Mouse (Mus musculus): ENCODE data around the gene Mylk3. TPM values are rescaled to one million over a fixed set of nuclear protein-coding genes. Genes with fewer than 3 reads are reported as not detected.

Gene Mylk3
- 2.2 and 2.4 TPM in 2 replicates for polyA plus RNA-seq (2016; fragmentation: Nextera tagmentation; extraction: Ambion mirVana)

DNA sequence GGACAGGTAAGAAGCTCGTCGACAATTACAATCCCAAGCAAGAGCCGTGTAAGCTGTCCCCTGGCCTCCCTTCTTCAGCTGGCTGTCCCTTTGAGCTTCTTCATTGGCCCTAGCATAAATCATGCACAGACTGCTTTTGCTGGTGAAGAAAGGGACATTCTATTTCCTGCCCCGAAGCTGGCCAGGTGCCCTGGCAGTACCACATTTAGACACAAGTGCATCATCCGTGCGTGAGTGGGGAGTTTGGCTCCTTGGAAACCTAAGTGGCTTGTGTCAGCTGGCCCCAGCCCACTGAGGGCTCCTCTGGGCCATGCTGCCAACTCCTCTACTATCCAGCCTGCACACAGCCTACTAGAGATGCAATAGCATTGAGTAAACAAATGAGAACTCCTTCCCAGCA lies at the start of gene Mylk3:
Mylk3 (minus strand) TSS at position 141 of the 400 bp plus-strand sequence.
- H3K4me2 ChIP-seq, result no peak within 1 kb of the TSS
- no peaks in the 10 kb centered on the region for H3K27me3 ChIP-seq
- H3K4me1 ChIP-seq (replicated peaks), result peaks cover under 1% of the 10 kb centered on the region; the same call in 1 of the 2 replicates
- H3K9ac ChIP-seq (replicated peaks), result no peak within 1 kb of the TSS
- ATAC-seq (ENCODE audit: insufficient number of reproducible peaks, insufficient read depth, low FRiP score, low TSS enrichment, low read depth), result no peak
- 81% methylated on average over 6 of the region's 6 CpGs for WGBS
- no peak within 1 kb of the TSS for H3K4me3 ChIP-seq (replicated peaks)
- H3K9me3 ChIP-seq, result no peaks in the 10 kb centered on the region
- no peaks in the 10 kb centered on the region for H3K36me3 ChIP-seq
- H3K27ac ChIP-seq, result no peak within 1 kb of the TSS

DNA sequence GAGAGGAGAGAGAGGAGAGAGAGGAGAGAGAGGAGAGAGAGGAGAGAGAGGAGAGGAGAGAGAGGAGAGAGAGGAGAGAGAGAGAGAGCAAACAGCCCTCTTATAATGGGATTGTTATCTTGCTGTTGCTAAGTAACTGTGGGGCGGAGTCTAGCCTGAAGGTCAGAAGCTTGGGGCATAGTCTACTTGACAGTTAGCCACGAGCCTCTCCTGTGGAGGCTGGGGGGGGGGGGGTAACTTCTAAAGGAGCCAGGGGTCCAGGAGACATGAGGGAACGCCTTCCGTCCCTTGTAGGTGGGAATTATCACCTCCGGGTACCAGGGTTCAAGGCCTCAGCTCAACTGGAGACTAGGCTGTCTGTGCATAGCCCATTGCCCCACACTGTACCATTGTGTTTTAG lies 49.6 kb upstream of the Mylk3 start:
- no peak for ATAC-seq (ENCODE audit: insufficient number of reproducible peaks, insufficient read depth, low FRiP score, low TSS enrichment, low read depth)
- 63% methylated on average over 5 of the region's 5 CpGs for WGBS
- 0 out of 2 replicates have a peak, but pooled peaks cover 3% of the 10 kb centered on the region for H3K27me3 ChIP-seq

DNA sequence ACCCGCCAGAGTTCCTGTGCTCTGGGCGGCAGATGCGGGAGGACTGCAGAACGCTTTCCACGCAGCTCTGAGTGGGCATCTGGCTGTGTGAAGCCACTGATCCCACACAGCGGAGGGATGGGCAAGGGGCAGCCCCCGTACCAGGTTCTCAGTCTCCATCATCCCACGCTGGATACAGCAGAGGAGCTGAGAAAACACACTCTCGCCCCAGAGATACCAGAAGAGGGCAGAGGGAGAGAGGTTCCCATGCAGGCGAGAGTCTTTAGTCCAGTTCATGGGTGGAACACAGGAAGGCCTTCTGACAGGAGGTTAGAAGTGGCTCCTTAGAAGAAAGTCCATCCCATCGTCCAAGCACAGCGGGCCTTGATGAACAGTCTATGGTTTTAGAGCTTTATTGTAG lies 48.7 kb upstream of the Mylk3 start:
- 66% methylated on average over 12 of the region's 12 CpGs for WGBS
- no peak overlapping the region for H3K27ac ChIP-seq
- no peaks in the 10 kb centered on the region for H3K36me3 ChIP-seq
- H3K9me3 ChIP-seq, result no peaks in the 10 kb centered on the region
- H3K4me3 ChIP-seq (replicated peaks), result no peak overlapping the region
- no peak overlapping the region for H3K9ac ChIP-seq (replicated peaks)
- 0 out of 2 replicates have a peak, but pooled peaks cover 3% of the 10 kb centered on the region for H3K27me3 ChIP-seq
- ATAC-seq (ENCODE audit: insufficient number of reproducible peaks, insufficient read depth, low FRiP score, low TSS enrichment, low read depth), result no peak
- H3K4me1 ChIP-seq (replicated peaks), result peaks cover 12% of the 10 kb centered on the region
- H3K4me2 ChIP-seq, result no peak overlapping the region

More for the DNA sequence above, 49.6 kb upstream of the Mylk3 start:
- H3K27ac ChIP-seq, result no peak overlapping the region
- peaks cover 8% of the 10 kb centered on the region; the same call in 1 of the 2 replicates for H3K4me1 ChIP-seq (replicated peaks)
- H3K4me3 ChIP-seq (replicated peaks), result no peak overlapping the region
- H3K9ac ChIP-seq (replicated peaks), result no peak overlapping the region
- no peaks in the 10 kb centered on the region for H3K36me3 ChIP-seq
- no peak overlapping the region for H3K4me2 ChIP-seq
- 0 out of 2 replicates have a peak, but pooled peaks cover 5% of the 10 kb centered on the region for H3K9me3 ChIP-seq

DNA sequence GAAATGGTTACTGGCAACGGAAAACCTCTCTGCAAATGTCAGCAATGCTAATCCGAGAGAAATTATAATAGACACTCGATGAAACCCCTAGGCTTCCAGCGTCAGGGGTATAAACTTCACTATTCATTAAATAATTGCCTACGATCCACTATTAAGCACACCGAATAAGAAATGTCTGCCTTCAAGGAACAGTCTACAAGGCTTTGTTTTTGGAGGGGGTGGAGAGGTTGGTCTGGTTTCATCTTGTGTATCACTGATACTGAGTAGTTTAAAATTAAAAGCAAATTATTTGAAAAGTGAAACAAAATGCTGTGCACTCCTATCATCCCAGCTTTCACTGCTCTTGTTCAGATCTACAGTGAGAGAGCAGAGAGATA lies 46.9 kb upstream of the Mylk3 start:
- Histone ChIP-seq H3K9me3 (no peaks in the 10 kb centered on the region), H3K36me3 (no peaks in the 10 kb centered on the region), H3K9ac (replicated peaks) (0 out of 2 replicates have a peak overlapping the region, but pooled peaks have one; percentile 37), H3K4me3 (replicated peaks) (peak overlapping the region; percentile 78), H3K4me2 (peak overlapping the region; percentile 62), H3K27ac (no peak overlapping the region), H3K4me1 (replicated peaks) (peaks cover 24% of the 10 kb centered on the region), H3K27me3 (0 out of 2 replicates have a peak, but pooled peaks cover 3% of the 10 kb centered on the region)
- peak; percentile 68 for ATAC-seq (ENCODE audit: insufficient number of reproducible peaks, insufficient read depth, low FRiP score, low TSS enrichment, low read depth)
- 4% methylated on average over 6 of the region's 6 CpGs for WGBS

DNA sequence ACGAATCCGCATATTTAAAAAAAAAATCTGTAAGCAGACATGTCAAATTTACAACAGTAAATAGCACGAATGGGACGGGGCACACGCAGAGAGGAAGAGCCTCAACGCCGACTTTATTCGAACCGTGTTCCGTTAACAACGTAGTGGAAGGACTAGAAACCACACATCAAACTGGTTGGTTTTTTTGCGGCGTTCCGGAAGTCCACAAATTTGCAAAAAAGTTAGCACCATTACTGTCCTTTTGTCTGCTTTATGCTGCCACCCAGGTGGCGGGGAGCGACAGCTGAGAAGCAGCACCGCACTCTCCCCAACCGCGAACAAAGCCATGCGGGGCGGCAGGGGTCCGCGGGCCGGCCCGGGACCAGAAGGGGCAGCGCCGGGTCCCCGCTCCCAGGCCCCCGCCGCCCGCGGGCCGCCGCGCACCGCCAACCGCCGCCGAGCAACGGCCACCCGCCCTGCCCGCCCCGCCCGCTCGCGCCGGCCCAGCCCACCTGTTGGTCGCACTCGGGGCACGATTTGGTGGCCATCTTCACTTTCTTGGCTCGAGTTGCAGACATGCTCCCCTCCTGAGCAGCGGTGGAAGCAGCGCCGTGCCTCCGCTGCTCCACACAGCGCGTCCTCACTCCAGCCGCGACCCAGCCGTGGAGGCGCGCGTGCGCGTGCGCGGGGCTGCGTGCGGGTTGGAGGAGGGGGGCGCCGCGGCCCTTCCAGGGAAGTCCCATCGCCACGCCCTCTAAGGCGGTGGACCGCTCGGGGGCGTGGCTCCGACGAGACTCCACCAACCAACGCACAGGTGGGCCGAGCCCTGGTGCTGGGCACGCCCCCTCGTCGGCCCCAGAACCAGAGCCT lies 46.2 kb upstream of the Mylk3 start, which contains the start of gene 4921524J17Rik:
4921524J17Rik (minus strand) TSS at position 666 of the 849 bp plus-strand sequence.
- peaks cover 30% of the 10 kb centered on the region for H3K4me1 ChIP-seq (replicated peaks)
- WGBS, result under 1% methylated on average over 66 of the region's 85 CpGs
- peak within 1 kb of the TSS; percentile 92 for H3K9ac ChIP-seq (replicated peaks)
- 0 out of 2 replicates have a peak, but pooled peaks cover 3% of the 10 kb centered on the region for H3K27me3 ChIP-seq
- peak; percentile 97 for ATAC-seq (ENCODE audit: insufficient number of reproducible peaks, insufficient read depth, low FRiP score, low TSS enrichment, low read depth)
- no peaks in the 10 kb centered on the region for H3K36me3 ChIP-seq
- peak within 1 kb of the TSS; percentile 78 for H3K4me3 ChIP-seq (replicated peaks)
- H3K4me2 ChIP-seq, result peak within 1 kb of the TSS; percentile 62
- H3K27ac ChIP-seq, result peak within 1 kb of the TSS; percentile 96
- no peaks in the 10 kb centered on the region for H3K9me3 ChIP-seq

DNA sequence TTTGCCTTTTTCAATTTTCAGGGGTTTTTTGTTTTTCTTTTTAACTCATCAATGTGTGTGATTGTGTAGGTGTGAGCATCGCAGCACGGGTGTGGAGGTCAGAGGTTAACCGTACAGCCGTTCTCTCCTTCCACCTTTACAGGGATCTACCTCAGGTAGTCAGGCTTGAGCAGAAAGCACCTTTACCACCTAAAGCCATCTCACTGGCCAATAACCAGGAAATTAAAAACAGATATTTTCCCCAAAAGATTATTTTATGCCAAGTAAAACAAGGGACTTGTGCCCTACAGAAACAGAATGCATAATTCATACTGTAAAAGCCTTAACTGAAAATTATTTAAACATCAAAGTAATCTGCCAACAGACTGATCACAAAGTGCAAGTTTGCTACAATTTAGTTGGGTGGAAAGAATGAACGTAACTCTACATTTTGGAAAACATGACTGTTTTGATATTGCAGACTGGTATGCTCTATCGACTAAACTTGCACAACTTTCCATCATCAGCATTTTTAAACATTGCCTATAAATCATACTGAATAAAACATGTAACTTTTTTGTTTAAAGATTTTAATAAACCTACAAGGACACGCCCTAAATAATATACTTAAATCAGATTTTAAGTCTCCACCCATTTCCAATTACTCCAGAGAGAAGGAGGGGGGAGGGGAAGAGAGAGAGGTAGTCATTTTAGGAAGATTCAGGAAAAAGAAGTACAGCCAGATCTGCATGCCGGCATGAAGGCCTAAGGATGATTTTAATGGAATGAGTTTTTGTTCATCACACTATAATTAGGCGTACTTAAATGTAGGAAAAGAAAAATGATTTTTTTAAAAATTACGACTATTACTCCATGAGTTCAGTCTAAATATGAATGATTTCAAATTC lies 45.4 kb upstream of the Mylk3 start:
- H3K4me1 ChIP-seq (replicated peaks), result peaks cover 30% of the 10 kb centered on the region
- WGBS, result 13% methylated on average over 10 of the region's 10 CpGs

DNA sequence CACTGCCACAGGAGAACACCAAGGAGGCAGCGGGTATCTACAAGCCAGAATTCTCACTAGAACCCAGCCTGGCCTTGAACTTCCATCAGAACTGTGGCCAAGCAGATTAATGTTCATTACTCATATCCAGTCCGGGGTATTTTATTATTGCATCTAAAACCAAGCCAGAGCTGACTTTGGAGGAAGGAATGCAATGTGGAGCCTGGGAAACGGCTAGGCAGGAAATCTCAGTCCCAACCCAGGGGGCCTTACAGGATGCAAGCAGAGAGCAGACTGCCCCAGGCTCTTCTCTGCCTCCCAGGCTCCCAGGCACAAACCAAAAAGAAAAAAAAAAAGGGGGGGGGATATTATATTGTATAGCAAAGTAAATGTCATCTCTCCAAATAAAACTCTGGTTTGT lies 44.7 kb upstream of the Mylk3 start:
- WGBS, result 21% methylated on average over 3 of the region's 3 CpGs
- peak overlapping the region; percentile 62 for H3K4me2 ChIP-seq
- no peaks in the 10 kb centered on the region for H3K36me3 ChIP-seq
- peak overlapping the region; percentile 50; the same call in 1 of the 2 replicates for H3K27ac ChIP-seq
- ATAC-seq (ENCODE audit: insufficient number of reproducible peaks, insufficient read depth, low FRiP score, low TSS enrichment, low read depth), result no peak
- H3K27me3 ChIP-seq, result 0 out of 2 replicates have a peak, but pooled peaks cover 2% of the 10 kb centered on the region
- H3K9ac ChIP-seq (replicated peaks), result no peak overlapping the region
- H3K9me3 ChIP-seq, result no peaks in the 10 kb centered on the region
- H3K4me3 ChIP-seq (replicated peaks), result peak overlapping the region; percentile 78
- peaks cover 30% of the 10 kb centered on the region for H3K4me1 ChIP-seq (replicated peaks)

More for the DNA sequence above, 45.4 kb upstream of the Mylk3 start:
- Histone ChIP-seq H3K27me3 (0 out of 2 replicates have a peak, but pooled peaks cover 3% of the 10 kb centered on the region), H3K27ac (no peak overlapping the region), H3K4me3 (replicated peaks) (peak overlapping the region; percentile 78), H3K36me3 (no peaks in the 10 kb centered on the region), H3K9me3 (no peaks in the 10 kb centered on the region), H3K9ac (replicated peaks) (peak overlapping the region; percentile 92; the same call in 1 of the 2 replicates), H3K4me2 (peak overlapping the region; percentile 62)
- ATAC-seq (ENCODE audit: insufficient number of reproducible peaks, insufficient read depth, low FRiP score, low TSS enrichment, low read depth), result no peak

DNA sequence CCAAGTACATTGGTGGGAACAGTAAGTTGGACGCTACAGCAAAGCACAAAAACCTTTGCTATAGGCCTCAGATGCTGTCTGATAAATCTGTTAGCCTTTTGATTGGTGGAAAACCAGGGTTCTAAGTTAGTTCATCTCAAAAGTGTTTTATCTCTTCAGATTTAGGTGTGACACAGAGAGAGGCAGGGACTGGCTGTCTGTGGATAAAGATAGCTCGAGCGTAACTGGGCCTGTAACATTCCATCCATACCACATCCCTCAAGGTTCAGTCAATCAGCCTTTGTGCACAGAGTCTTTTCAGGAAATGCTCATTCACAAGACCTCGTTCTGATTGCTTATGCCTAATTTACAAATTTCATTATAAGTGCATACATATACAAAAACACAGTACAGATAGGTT lies 43.1 kb upstream of the Mylk3 start:
- Histone ChIP-seq H3K4me3 (replicated peaks) (no peak overlapping the region), H3K9ac (replicated peaks) (no peak overlapping the region), H3K4me2 (peak overlapping the region; percentile 21), H3K9me3 (no peaks in the 10 kb centered on the region), H3K27me3 (no peaks in the 10 kb centered on the region), H3K4me1 (replicated peaks) (peaks cover 30% of the 10 kb centered on the region), H3K27ac (0 out of 2 replicates have a peak overlapping the region, but pooled peaks have one; percentile 31), H3K36me3 (no peaks in the 10 kb centered on the region)
- ATAC-seq (ENCODE audit: insufficient number of reproducible peaks, insufficient read depth, low FRiP score, low TSS enrichment, low read depth), result no peak
- 47% methylated on average over 4 of the region's 4 CpGs for WGBS

DNA sequence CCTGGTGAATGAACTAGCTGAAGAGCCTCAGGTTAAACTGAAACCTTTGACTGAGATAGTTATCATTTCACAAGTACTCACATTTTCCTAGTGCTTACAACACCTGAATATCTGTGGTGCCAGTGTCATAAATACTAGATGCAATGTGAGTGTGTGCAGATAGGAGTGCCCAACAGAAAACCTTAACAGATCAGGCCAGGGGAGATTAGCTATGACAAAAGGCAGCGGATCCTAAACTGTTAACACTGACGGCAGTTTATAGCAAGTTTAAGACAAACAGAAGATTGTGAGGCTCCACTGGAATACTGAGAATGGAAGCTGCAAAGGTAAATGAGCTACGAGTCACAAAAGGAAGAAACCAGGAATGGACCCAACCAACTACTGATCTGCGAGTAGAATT lies 40.9 kb upstream of the Mylk3 start:
- H3K36me3 ChIP-seq, result peaks cover 9% of the 10 kb centered on the region; the same call in 1 of the 2 replicates
- peaks cover 30% of the 10 kb centered on the region for H3K4me1 ChIP-seq (replicated peaks)
- 0 out of 2 replicates have a peak overlapping the region, but pooled peaks have one; percentile 9 for H3K27ac ChIP-seq
- no peaks in the 10 kb centered on the region for H3K27me3 ChIP-seq
- H3K4me3 ChIP-seq (replicated peaks), result no peak overlapping the region
- no peak for ATAC-seq (ENCODE audit: insufficient number of reproducible peaks, insufficient read depth, low FRiP score, low TSS enrichment, low read depth)
- 85% methylated on average over 4 of the region's 4 CpGs for WGBS
- no peak overlapping the region for H3K9ac ChIP-seq (replicated peaks)
- no peaks in the 10 kb centered on the region for H3K9me3 ChIP-seq
- no peak overlapping the region for H3K4me2 ChIP-seq

DNA sequence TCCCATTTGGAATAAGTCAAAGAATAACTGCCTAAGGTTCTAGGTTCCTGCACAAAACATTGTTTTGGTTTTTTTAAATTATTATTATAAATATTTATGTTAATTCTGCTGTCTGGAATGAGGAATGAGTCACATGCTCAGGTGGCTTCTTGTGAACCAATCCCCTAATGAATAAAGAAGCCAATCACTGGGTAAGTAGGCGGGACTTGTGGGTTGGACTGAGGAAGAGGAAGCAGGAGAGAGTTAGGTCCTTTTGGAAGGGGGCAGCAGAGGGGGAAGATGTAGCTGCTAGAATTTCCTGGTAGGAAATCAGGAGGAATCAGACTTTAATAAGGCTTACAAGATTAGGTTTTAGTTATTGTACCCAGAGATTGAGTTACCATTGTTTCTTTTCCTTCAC lies 35.2 kb upstream of the Mylk3 start:
- ATAC-seq (ENCODE audit: insufficient number of reproducible peaks, insufficient read depth, low FRiP score, low TSS enrichment, low read depth), result no peak
- 91% methylated on average over 1 of the region's 1 CpGs for WGBS
- H3K9me3 ChIP-seq, result no peaks in the 10 kb centered on the region
- H3K36me3 ChIP-seq, result peaks cover 34% of the 10 kb centered on the region
- no peak overlapping the region for H3K4me2 ChIP-seq
- H3K27me3 ChIP-seq, result no peaks in the 10 kb centered on the region
- H3K27ac ChIP-seq, result no peak overlapping the region
- no peak overlapping the region for H3K9ac ChIP-seq (replicated peaks)
- H3K4me1 ChIP-seq (replicated peaks), result peaks cover 5% of the 10 kb centered on the region; the same call in 1 of the 2 replicates
- no peak overlapping the region for H3K4me3 ChIP-seq (replicated peaks)

Data from limb, embryonic 12.5 days (tissue).